Mouse (Mus musculus) 416B (cell line): ENCODE results near the gene Rrp12.
A peak's percentile ranks its signal among the peaks of the same experiment; 100 is the strongest.

Experiments used
- DNase-seq: peaks from one replicate; pipeline ENCODE4 v3.0.0; 2011; ENCODE audit warnings: low read depth

Rrp12 gene

GRCm38 (mm10) chr19:41829381-41830105 lies 66.4 kb downstream of the Rrp12 start, which contains the start of gene Frat1:
Gene Frat1 (plus strand): TSS chr19:41829970.
- peak; percentile 96 for DNase-seq

- DNase-seq, result no peak
Measured at GRCm38 (mm10) chr19:41828941-41829340, 67.0 kb downstream of the Rrp12 start.

- no peak for DNase-seq
Measured at GRCm38 (mm10) chr19:41826529-41826928, 69.4 kb downstream of the Rrp12 start.

GRCm38 (mm10) chr19:41824950-41825349 lies 71.0 kb downstream of the Rrp12 start:
- DNase-seq, result peak; percentile 38

GRCm38 (mm10) chr19:41822589-41822988 lies 73.4 kb downstream of the Rrp12 start:
- DNase-seq, result no peak

- no peak for DNase-seq
Measured at GRCm38 (mm10) chr19:41821436-41821835, 74.5 kb downstream of the Rrp12 start.

GRCm38 (mm10) chr19:41818749-41819148 lies 77.2 kb downstream of the Rrp12 start:
- no peak for DNase-seq

- no peak for DNase-seq
Measured at GRCm38 (mm10) chr19:41817325-41817724, 78.6 kb downstream of the Rrp12 start.

GRCm38 (mm10) chr19:41816915-41817314 lies 79.1 kb downstream of the Rrp12 start:
- no peak for DNase-seq

GRCm38 (mm10) chr19:41816410-41816809 lies 79.6 kb downstream of the Rrp12 start:
- DNase-seq, result no peak

GRCm38 (mm10) chr19:41813374-41813773 lies 82.6 kb downstream of the Rrp12 start:
- no peak for DNase-seq
